Mouse (Mus musculus): ENCODE measurements around the gene Tbcd.

- TF ChIP-seq POLR2A (IDR thresholded peaks at IDR 0.05; ENCODE audit: control insufficient read depth, low read depth, low read length) (no peak), CTCF (IDR thresholded peaks at IDR 0.05; ENCODE audit: control insufficient read depth, insufficient read depth, insufficient replicate concordance, low read depth, low read length) (no peak)
These were observed 36.4 kb upstream of the Tbcd start for GRCm38 (mm10) chr11:121415351-121415750.

All from testis, adult 2 months (tissue).